Mouse (Mus musculus) heart, embryonic 11.5 days (tissue): ENCODE data around the gene Plekhb1. TPM values are rescaled to one million over a fixed set of nuclear protein-coding genes. Genes with fewer than 3 reads are reported as not detected.

ENCODE experiments used
- ATAC-seq: fragments of 200-750 bp; cut with Nextera tagmentation; replicated peaks from 2 replicates; pipeline ENCODE4 v1.8.0; 2017; ENCODE audit warnings: moderate library complexity; ENCODE audit not compliant: insufficient number of reproducible peaks, low FRiP score, low TSS enrichment
- H3K27ac ChIP-seq: fragments of 300-500 bp; sonication (generic); 2 replicates; pipeline ENCODE4 v1.5.1; 2014; ENCODE audit warnings: mild to moderate bottlenecking, low read depth, low read length
- H3K27me3 ChIP-seq: fragments of 300-500 bp; sonication (generic); 2 replicates; pipeline ENCODE4 v1.6.1; 2014; ENCODE audit warnings: mild to moderate bottlenecking, low read length, mixed read lengths; ENCODE audit not compliant: control insufficient read depth, insufficient read depth
- H3K36me3 ChIP-seq: fragments of 300-500 bp; sonication (generic); 2 replicates; pipeline ENCODE4 v1.6.1; 2014; ENCODE audit warnings: mild to moderate bottlenecking, low read length, moderate library complexity, mixed read lengths; ENCODE audit not compliant: control insufficient read depth, insufficient read depth
- H3K4me1 ChIP-seq: fragments of 300-500 bp; sonication (generic); 2 replicates; pipeline ENCODE4 v1.6.1; 2014; ENCODE audit warnings: low read length; ENCODE audit not compliant: control insufficient read depth, insufficient read depth
- H3K4me2 ChIP-seq: fragments of 300-500 bp; sonication (generic); 2 replicates; pipeline ENCODE4 v1.6.1; 2014; ENCODE audit warnings: mild to moderate bottlenecking, moderate library complexity
- H3K4me3 ChIP-seq: fragments of 300-500 bp; sonication (generic); 2 replicates; pipeline ENCODE4 v1.5.1; 2014; ENCODE audit warnings: low read depth, low read length
- H3K9ac ChIP-seq: fragments of 300-500 bp; sonication (generic); 2 replicates; pipeline ENCODE4 v1.6.1; 2014; ENCODE audit warnings: mild to moderate bottlenecking, low read depth, low read length, moderate library complexity
- H3K9me3 ChIP-seq: fragments of 300-500 bp; sonication (generic); replicated peaks from 2 replicates; pipeline ENCODE4 v1.6.1; 2016; ENCODE audit warnings: low read length; ENCODE audit not compliant: control insufficient read depth
- WGBS: fragments of 180-500 bp; shearing (Covaris S2); extraction: QIAGEN DNeasy Blood & Tissue Kit; methylation state at CpG from one replicate; pipeline ENCODE4 v1.1.7; 2014; ENCODE audit not compliant: insufficient replicate concordance; 5-methylcytosine and 5-hydroxymethylcytosine counted together
- polyA plus RNA-seq: library from polyadenylated mRNA; unstranded; fragments of >200 nt; fragmentation: Nextera tagmentation; extraction: Ambion mirVana; gene quantifications from 2 replicates; pipeline ENCODE4 v1.2.1, GENCODE M21; 2014

Plekhb1 gene
- polyA plus RNA-seq, 1 experiment from 2014 or later = 0.89 TPM

GRCm38 (mm10) chr7:100684538-100684937 is 22.3 kb upstream of the Plekhb1 start:
- 44% methylated on average over 7 of the region's 7 CpGs for WGBS
- Histone ChIP-seq H3K4me1 (no peaks in the 10 kb centered on the region), H3K27ac (0 out of 2 replicates have a peak overlapping the region, but pooled peaks have one; percentile 29), H3K36me3 (no peaks in the 10 kb centered on the region), H3K9ac (no peak overlapping the region), H3K27me3 (no peaks in the 10 kb centered on the region), H3K4me3 (no peak overlapping the region), H3K4me2 (no peak overlapping the region), H3K9me3 (no peaks in the 10 kb centered on the region)
- ATAC-seq = 0 out of 2 replicates have a peak, but pooled peaks have one; percentile 55

- Histone ChIP-seq H3K36me3 (no peaks in the 10 kb centered on the region), H3K27ac (0 out of 2 replicates have a peak overlapping the region, but pooled peaks have one; percentile 29), H3K9ac (no peak overlapping the region), H3K27me3 (no peaks in the 10 kb centered on the region), H3K4me3 (no peak overlapping the region), H3K9me3 (no peaks in the 10 kb centered on the region), H3K4me1 (no peaks in the 10 kb centered on the region), H3K4me2 (no peak overlapping the region)
- no peak for ATAC-seq
- 58% methylated on average over 5 of the region's 5 CpGs for WGBS
Observed at GRCm38 (mm10) chr7:100684081-100684480, 21.9 kb upstream of the Plekhb1 start.

GRCm38 (mm10) chr7:100683241-100683640 is 21.0 kb upstream of the Plekhb1 start:
- Histone ChIP-seq H3K9ac (no peak overlapping the region), H3K27ac (no peak overlapping the region), H3K4me1 (no peaks in the 10 kb centered on the region), H3K27me3 (no peaks in the 10 kb centered on the region), H3K36me3 (no peaks in the 10 kb centered on the region), H3K4me2 (no peak overlapping the region), H3K9me3 (no peaks in the 10 kb centered on the region), H3K4me3 (no peak overlapping the region)
- ATAC-seq = no peak
- 86% methylated on average over 1 of the region's 1 CpGs for WGBS

- no peaks in the 10 kb centered on the region for H3K27me3 ChIP-seq
- H3K36me3 ChIP-seq = no peaks in the 10 kb centered on the region
- no peak for ATAC-seq
- WGBS = 52% methylated on average over 5 of the region's 5 CpGs
- H3K27ac ChIP-seq = no peak overlapping the region
- H3K4me1 ChIP-seq = no peaks in the 10 kb centered on the region
- H3K4me3 ChIP-seq = no peak overlapping the region
- no peaks in the 10 kb centered on the region for H3K9me3 ChIP-seq
- no peak overlapping the region for H3K4me2 ChIP-seq
- H3K9ac ChIP-seq = no peak overlapping the region
Observed at GRCm38 (mm10) chr7:100681132-100681531, 18.9 kb upstream of the Plekhb1 start.

GRCm38 (mm10) chr7:100678948-100679880 is 17.0 kb upstream of the Plekhb1 start:
- no peaks in the 10 kb centered on the region for H3K36me3 ChIP-seq
- no peak overlapping the region for H3K9ac ChIP-seq
- H3K4me1 ChIP-seq = no peaks in the 10 kb centered on the region
- H3K4me2 ChIP-seq = no peak overlapping the region
- no peak overlapping the region for H3K27ac ChIP-seq
- 62% methylated on average over 15 of the region's 15 CpGs for WGBS
- ATAC-seq = no peak
- no peak overlapping the region for H3K4me3 ChIP-seq
- H3K9me3 ChIP-seq = no peaks in the 10 kb centered on the region
- H3K27me3 ChIP-seq = no peaks in the 10 kb centered on the region

GRCm38 (mm10) chr7:100678052-100678451 is 15.8 kb upstream of the Plekhb1 start:
- Histone ChIP-seq H3K36me3 (no peaks in the 10 kb centered on the region), H3K4me2 (no peak overlapping the region), H3K4me1 (no peaks in the 10 kb centered on the region), H3K27ac (no peak overlapping the region), H3K9ac (no peak overlapping the region), H3K27me3 (no peaks in the 10 kb centered on the region), H3K9me3 (no peaks in the 10 kb centered on the region), H3K4me3 (no peak overlapping the region)
- 82% methylated on average over 5 of the region's 5 CpGs for WGBS
- ATAC-seq = no peak

- no peak overlapping the region for H3K9ac ChIP-seq
- H3K27me3 ChIP-seq = no peaks in the 10 kb centered on the region
- H3K27ac ChIP-seq = no peak overlapping the region
- 60% methylated on average over 2 of the region's 2 CpGs for WGBS
- H3K4me3 ChIP-seq = no peak overlapping the region
- H3K9me3 ChIP-seq = no peaks in the 10 kb centered on the region
- H3K36me3 ChIP-seq = no peaks in the 10 kb centered on the region
- H3K4me1 ChIP-seq = no peaks in the 10 kb centered on the region
- no peak for ATAC-seq
- no peak overlapping the region for H3K4me2 ChIP-seq
Observed at GRCm38 (mm10) chr7:100674941-100675340, 12.7 kb upstream of the Plekhb1 start.

GRCm38 (mm10) chr7:100673452-100673851 is 11.2 kb upstream of the Plekhb1 start:
- Histone ChIP-seq H3K4me1 (no peaks in the 10 kb centered on the region), H3K27ac (no peak overlapping the region), H3K4me2 (no peak overlapping the region), H3K9me3 (no peaks in the 10 kb centered on the region), H3K4me3 (no peak overlapping the region), H3K27me3 (no peaks in the 10 kb centered on the region), H3K9ac (no peak overlapping the region), H3K36me3 (no peaks in the 10 kb centered on the region)
- ATAC-seq = no peak
- 77% methylated on average over 7 of the region's 7 CpGs for WGBS

GRCm38 (mm10) chr7:100670646-100671045 is 8.4 kb upstream of the Plekhb1 start:
- H3K9me3 ChIP-seq = no peaks in the 10 kb centered on the region
- H3K4me1 ChIP-seq = no peaks in the 10 kb centered on the region
- no peaks in the 10 kb centered on the region for H3K36me3 ChIP-seq
- WGBS = 83% methylated on average over 5 of the region's 5 CpGs
- ATAC-seq = no peak
- no peaks in the 10 kb centered on the region for H3K27me3 ChIP-seq
- H3K4me2 ChIP-seq = no peak overlapping the region
- no peak overlapping the region for H3K9ac ChIP-seq
- no peak overlapping the region for H3K27ac ChIP-seq
- no peak overlapping the region for H3K4me3 ChIP-seq
